Mouse (Mus musculus): Measurements from ENCODE around the gene Gm17660. TPM values are rescaled to one million over a fixed set of nuclear protein-coding genes. Genes with fewer than 3 reads are reported as not detected.

The Gm17660 gene
- polyA plus RNA-seq, 1 experiment from 2014 or later = not detected

DNA sequence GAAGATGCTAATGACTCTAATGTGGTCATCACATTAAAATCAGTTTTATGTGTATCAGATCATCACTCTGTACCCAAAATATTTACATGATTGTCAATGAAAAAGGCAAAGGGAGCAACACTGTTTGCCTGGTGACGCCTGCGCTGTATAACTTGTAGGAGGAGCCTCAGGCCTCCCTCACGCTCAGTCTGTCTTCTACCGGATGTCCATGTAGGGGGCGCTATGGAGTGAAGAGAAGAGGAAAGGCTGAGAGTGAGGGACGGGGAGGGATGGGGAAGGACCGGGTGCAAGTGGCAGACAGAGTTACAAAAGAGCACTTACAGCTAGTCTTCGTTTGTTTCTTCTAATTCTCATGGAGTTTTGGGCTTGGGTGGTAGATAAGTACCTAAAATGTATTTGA is 24.5 kb downstream of the Gm17660 start:
- Histone ChIP-seq H3K27me3 (no peaks in the 10 kb centered on the region), H3K27ac (replicated peaks) (no peak overlapping the region), H3K4me1 (peaks cover 4% of the 10 kb centered on the region; the same call in 1 of the 2 replicates), H3K4me2 (replicated peaks) (no peak overlapping the region), H3K36me3 (peaks cover 27% of the 10 kb centered on the region), H3K9ac (replicated peaks) (no peak overlapping the region), H3K9me3 (no peaks in the 10 kb centered on the region), H3K4me3 (no peak overlapping the region)
- no peak for ATAC-seq (ENCODE audit: low FRiP score, low read depth)
- WGBS = 56% methylated on average over 8 of the region's 8 CpGs

DNA sequence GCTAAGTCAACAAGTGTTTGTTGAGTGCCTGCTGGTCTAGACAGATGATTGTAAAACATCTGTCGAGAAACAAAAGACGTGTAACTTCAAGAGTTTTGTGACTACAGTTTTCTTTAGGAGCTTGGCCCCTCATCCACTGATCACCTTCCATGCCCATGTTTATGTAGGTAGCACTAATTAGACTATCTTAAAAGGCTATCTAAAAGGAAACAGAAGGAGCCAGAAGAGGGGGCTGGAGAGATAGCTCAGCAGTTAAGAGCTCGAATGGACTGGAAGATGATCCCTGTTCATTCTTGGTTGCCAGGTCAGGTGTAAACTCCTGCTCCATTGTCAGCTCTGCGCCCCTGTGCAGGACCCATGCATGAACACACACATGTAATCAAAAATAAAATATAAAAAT is 29.3 kb downstream of the Gm17660 start:
- Histone ChIP-seq H3K9ac (replicated peaks) (no peak overlapping the region), H3K27ac (replicated peaks) (no peak overlapping the region), H3K4me2 (replicated peaks) (peak overlapping the region; percentile 68), H3K4me3 (peak overlapping the region; percentile 83; the same call in 1 of the 2 replicates), H3K36me3 (peaks cover 22% of the 10 kb centered on the region), H3K4me1 (peaks cover 10% of the 10 kb centered on the region), H3K27me3 (0 out of 2 replicates have a peak, but pooled peaks cover 3% of the 10 kb centered on the region), H3K9me3 (no peaks in the 10 kb centered on the region)
- WGBS = 56% methylated on average over 4 of the region's 4 CpGs
- no peak for ATAC-seq (ENCODE audit: low FRiP score, low read depth)

DNA sequence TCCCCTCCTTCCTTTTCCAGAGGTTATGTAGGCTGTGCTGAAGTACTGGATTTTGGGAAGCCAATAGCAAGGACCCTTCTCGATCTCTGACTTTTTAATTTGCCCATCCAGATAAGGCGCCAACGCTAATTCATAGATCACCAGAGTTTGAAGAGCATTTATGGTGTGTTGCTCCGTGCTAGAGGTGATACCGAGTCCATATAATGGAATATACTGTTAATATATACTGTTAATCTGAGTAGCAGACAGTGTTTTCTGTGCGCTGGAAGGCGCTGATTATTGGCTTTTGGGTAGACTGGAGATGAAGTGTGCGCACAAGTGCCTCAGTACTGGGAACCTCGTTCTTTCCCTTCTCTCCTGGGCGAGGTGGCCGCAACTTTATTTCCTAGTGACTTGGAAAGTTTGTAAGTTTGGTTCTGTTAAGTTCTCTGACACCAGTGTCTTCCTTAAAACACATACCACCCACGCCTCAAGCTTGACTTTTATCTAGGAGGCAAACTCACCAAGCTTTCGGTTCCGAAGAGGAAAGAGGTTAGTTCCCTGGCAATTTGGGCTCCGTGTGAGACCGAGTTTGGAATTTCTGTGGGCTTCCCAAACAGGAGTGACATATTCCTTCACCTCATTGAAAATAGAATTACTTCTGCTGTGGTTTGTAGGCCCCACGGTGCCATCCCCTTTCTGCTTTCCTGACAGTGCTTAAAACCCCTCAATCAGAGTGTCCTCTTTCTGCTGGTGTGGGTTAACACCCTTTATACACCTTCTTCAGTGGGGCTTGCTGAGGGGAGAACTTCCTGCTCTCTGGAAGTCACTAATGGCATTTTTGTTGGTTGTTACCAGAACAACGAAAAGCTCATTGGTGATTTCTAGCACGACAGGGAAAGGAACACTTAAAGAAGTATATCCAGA is 30.0 kb downstream of the Gm17660 start:
- peaks cover 20% of the 10 kb centered on the region for H3K36me3 ChIP-seq
- 14% methylated on average over 19 of the region's 19 CpGs for WGBS
- H3K27ac ChIP-seq (replicated peaks) = peak overlapping the region; percentile 75
- H3K4me2 ChIP-seq (replicated peaks) = peak overlapping the region; percentile 68
- peak overlapping the region; percentile 85 for H3K9ac ChIP-seq (replicated peaks)
- peak overlapping the region; percentile 83 for H3K4me3 ChIP-seq
- H3K27me3 ChIP-seq = 0 out of 2 replicates have a peak, but pooled peaks cover 3% of the 10 kb centered on the region
- no peak; the same call in none of the 2 replicates for ATAC-seq (ENCODE audit: low FRiP score, low read depth)
- no peaks in the 10 kb centered on the region for H3K9me3 ChIP-seq
- peaks cover 10% of the 10 kb centered on the region for H3K4me1 ChIP-seq

DNA sequence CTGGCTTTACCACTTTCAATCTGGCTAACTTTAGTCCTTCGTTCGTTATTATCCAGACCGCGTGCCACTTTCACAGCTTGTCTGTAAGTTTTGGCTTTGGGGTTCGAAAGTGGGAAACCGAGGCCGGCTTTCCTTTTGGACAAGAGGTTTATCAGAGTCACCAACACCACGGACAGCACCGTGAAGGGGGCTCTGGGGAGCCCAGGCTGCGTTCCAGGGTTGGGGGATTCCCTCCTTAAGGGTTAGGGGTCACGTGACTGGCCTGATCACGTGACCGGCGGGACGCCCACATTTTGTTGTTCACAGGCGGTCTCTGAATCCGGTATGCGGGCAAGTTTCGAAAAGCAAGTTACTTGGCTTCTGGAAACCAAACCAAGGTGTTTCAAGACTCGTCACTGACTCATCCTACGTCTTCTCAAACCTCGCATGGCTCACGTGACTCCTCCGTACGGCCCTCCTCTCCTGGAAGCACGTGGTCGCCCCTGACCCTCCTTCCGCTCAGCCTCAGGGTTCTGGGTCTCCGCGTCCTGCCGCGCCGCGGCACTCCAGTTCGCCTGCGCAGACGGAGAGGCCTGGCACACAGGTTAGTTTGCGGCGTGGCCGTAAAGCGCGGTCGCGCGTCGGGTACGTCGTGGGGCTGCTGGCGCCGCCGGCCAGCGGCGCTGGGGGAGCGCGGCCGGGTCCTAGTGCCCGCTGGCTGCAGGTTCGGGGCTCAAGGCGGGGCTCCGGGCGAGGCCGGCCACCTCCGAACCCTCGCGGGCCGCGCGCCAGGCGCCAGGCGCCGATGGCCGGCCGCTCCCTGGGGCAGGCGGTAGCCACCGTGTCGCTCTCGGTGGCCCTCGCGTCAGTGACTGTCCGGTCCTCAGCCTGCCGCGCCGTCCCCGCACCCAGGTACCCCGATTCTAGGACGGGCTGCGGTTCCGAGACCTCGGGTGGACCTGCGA is 30.9 kb downstream of the Gm17660 start, which contains the start of gene Nudt9:
Gene Nudt9 (plus strand): TSS at position 51 of the 944 bp plus-strand sequence.
- 6% methylated on average over 90 of the region's 90 CpGs for whole genome bisulfite sequencing
- Histone ChIP-seq H3K4me3 (peak within 1 kb of the TSS; percentile 83), H3K4me2 (replicated peaks) (peak within 1 kb of the TSS; percentile 68), H3K36me3 (peaks cover 10% of the 10 kb centered on the region), H3K9me3 (no peaks in the 10 kb centered on the region), H3K9ac (replicated peaks) (peak within 1 kb of the TSS; percentile 85), H3K27me3 (0 out of 2 replicates have a peak, but pooled peaks cover 3% of the 10 kb centered on the region), H3K27ac (replicated peaks) (peak within 1 kb of the TSS; percentile 75), H3K4me1 (peaks cover 10% of the 10 kb centered on the region)
- peak; percentile 99 for ATAC-seq (ENCODE audit: low FRiP score, low read depth)

DNA sequence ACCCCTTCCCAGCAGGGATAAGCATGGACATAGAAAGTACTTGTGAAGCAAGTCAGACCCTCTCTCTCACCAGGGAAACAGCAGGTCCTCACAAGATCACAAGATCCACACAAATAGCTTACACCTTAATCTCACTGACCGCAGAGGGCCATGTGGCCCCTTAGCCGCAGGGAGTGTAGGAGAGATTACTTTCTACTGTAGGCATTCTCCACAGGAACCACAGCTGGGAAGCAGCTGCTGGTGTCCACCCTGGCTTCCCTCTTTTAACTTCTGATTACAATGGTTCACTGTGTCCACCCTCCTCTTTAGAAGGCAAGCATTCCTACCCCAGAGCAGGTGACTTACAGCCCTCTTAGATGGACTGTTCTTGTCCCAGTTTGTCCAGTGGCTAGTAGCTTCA is 33.7 kb downstream of the Gm17660 start:
- Histone ChIP-seq H3K4me1 (peaks cover 10% of the 10 kb centered on the region), H3K9ac (replicated peaks) (no peak overlapping the region), H3K9me3 (no peaks in the 10 kb centered on the region), H3K36me3 (no peaks in the 10 kb centered on the region), H3K4me3 (no peak overlapping the region), H3K27me3 (0 out of 2 replicates have a peak, but pooled peaks cover 3% of the 10 kb centered on the region), H3K4me2 (replicated peaks) (no peak overlapping the region), H3K27ac (replicated peaks) (no peak overlapping the region)
- no peak for ATAC-seq (ENCODE audit: low FRiP score, low read depth)
- 45% methylated on average over 2 of the region's 2 CpGs for WGBS

DNA sequence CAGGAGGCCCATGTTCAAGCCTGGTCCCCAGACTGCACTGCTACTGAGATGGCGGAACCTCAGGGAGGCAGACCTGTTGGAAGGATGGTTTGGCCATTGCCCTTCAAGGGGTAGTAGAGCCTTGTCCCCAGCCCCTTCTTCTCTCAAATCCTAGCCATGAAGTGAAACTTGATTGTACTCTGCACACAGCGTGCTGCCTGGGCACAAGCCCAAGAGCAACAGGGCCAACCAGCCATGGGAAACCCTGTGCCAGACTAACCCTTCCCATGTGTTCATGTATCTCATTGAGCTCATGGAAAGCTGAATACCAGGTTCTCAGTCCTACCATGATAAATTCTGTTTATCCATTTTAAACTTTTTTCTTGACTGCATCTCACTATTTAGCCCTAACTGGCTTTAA is 34.5 kb downstream of the Gm17660 start:
- Histone ChIP-seq H3K4me2 (replicated peaks) (no peak overlapping the region), H3K36me3 (no peaks in the 10 kb centered on the region)

DNA sequence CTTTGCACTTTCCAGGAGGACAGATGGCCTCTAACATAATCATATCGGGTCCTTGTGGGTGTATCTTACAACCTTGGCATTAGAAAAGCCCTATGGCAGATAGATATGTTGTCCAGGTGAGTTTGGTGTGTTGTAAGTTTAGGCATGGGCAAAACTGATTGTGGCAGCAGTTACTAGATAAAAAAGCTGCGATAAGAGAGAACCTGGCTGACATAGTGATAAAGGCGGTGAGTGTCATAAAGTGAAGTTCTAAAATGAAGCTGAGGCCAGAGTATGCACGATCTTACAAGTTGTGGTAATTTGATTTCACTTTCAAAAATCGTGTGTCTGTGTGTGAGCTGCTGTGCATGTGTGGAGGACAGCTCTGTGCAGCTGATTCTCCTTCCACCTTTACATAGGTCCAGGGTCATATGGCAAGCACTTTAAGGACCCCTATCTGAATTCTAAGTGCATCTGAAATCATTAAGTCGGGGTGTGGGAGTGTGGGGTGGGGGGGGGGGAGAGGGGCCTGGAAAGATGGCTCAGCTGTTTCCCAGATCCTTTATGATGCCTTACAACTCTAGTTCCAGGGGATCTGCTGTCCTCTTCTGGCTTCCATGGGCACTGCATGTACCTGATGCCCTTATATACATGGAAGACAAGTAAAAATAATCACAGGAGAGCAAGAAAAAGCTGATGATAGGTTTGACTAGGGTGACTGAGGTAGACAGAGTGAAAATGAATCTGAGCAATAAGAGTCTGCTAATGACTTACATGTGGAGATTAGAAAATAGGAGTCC is 38.1 kb downstream of the Gm17660 start:
- WGBS = 70% methylated on average over 6 of the region's 6 CpGs
- Histone ChIP-seq H3K9ac (replicated peaks) (no peak overlapping the region), H3K4me2 (replicated peaks) (no peak overlapping the region), H3K27me3 (no peaks in the 10 kb centered on the region), H3K9me3 (no peaks in the 10 kb centered on the region), H3K27ac (replicated peaks) (no peak overlapping the region), H3K4me1 (no peaks in the 10 kb centered on the region), H3K4me3 (no peak overlapping the region), H3K36me3 (no peaks in the 10 kb centered on the region)
- ATAC-seq (ENCODE audit: low FRiP score, low read depth) = peak; percentile 49; the same call in 1 of the 2 replicates

More for the DNA sequence above, 34.5 kb downstream of the Gm17660 start:
- no peak for ATAC-seq (ENCODE audit: low FRiP score, low read depth)
- Histone ChIP-seq H3K4me1 (peaks cover 5% of the 10 kb centered on the region), H3K4me3 (no peak overlapping the region), H3K27ac (replicated peaks) (no peak overlapping the region), H3K27me3 (0 out of 2 replicates have a peak, but pooled peaks cover 3% of the 10 kb centered on the region), H3K9me3 (no peaks in the 10 kb centered on the region), H3K9ac (replicated peaks) (no peak overlapping the region)
- WGBS = 93% methylated on average over 2 of the region's 2 CpGs

DNA sequence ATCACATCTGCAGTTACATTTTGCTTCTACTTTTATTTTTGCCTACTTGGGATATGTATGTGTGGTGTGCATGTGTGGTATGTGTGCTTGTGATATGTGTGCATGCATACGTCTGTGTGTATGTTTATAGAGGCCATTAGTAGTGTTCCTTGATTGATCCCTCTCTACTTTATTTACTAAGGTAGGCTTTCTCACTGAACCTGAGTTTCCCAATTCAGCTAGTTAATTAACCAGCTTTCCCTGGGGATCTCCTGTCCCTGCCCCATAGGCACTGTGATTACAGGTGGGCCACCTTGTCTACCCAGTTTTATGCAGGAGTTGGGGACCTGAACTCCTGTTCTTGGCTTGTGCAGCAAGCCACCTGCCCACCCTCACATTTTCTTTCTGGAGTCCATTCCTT is 40.7 kb downstream of the Gm17660 start:
- H3K9me3 ChIP-seq = no peaks in the 10 kb centered on the region
- no peaks in the 10 kb centered on the region for H3K4me1 ChIP-seq
- H3K36me3 ChIP-seq = no peaks in the 10 kb centered on the region
- no peak overlapping the region for H3K4me3 ChIP-seq
- 86% methylated on average over 1 of the region's 1 CpGs for WGBS
- ATAC-seq (ENCODE audit: low FRiP score, low read depth) = no peak
- H3K4me2 ChIP-seq (replicated peaks) = no peak overlapping the region
- no peak overlapping the region for H3K27ac ChIP-seq (replicated peaks)
- no peaks in the 10 kb centered on the region for H3K27me3 ChIP-seq
- no peak overlapping the region for H3K9ac ChIP-seq (replicated peaks)

DNA sequence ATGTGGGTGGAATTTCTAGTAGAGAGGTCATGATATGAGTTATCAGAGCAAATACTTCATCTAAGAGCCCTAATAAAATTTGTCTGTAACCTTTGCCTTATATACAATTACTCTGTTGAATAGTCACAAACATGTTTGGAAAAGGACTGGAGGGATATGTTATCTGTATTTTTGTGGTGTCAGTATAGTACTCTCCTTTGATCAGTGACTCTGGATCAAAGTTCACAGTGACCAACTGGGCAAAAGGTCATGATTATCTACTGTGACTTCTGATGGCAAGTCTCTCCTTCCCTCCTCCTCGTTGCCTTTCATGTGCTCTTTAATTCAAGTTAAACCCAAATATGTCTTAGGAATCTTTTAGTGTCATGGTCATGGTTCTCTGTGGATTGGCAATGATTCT is 41.6 kb downstream of the Gm17660 start:
- Histone ChIP-seq H3K27ac (replicated peaks) (no peak overlapping the region), H3K9ac (replicated peaks) (no peak overlapping the region), H3K4me1 (no peaks in the 10 kb centered on the region), H3K36me3 (no peaks in the 10 kb centered on the region), H3K9me3 (no peaks in the 10 kb centered on the region), H3K27me3 (no peaks in the 10 kb centered on the region), H3K4me3 (no peak overlapping the region), H3K4me2 (replicated peaks) (no peak overlapping the region)
- no peak for ATAC-seq (ENCODE audit: low FRiP score, low read depth)
- WGBS = 81% methylated on average over 1 of the region's 1 CpGs

DNA sequence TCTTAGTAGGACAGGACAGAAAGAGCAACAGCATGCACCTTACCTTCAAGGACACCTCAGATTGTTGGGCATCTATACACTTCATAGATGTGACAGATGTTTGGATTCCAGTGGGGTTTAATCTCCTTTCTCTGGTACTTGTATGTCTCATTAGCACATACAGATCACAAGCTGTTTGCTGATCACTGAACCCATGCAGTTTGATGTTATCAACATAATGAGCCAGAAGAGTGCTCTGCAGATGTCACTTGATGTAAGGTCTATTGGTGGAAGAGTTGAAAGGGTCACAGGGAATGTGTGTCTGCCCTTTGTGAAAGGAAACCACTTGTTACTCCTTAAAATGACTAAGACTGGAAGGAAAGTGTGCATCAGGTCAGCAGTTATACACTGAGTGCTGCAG is 42.3 kb downstream of the Gm17660 start:
- H3K27ac ChIP-seq (replicated peaks) = no peak overlapping the region
- H3K9me3 ChIP-seq = no peaks in the 10 kb centered on the region
- no peaks in the 10 kb centered on the region for H3K4me1 ChIP-seq
- H3K4me3 ChIP-seq = no peak overlapping the region
- no peaks in the 10 kb centered on the region for H3K36me3 ChIP-seq
- no peak overlapping the region for H3K9ac ChIP-seq (replicated peaks)
- ATAC-seq (ENCODE audit: low FRiP score, low read depth) = no peak
- no peak overlapping the region for H3K4me2 ChIP-seq (replicated peaks)
- H3K27me3 ChIP-seq = no peaks in the 10 kb centered on the region

DNA sequence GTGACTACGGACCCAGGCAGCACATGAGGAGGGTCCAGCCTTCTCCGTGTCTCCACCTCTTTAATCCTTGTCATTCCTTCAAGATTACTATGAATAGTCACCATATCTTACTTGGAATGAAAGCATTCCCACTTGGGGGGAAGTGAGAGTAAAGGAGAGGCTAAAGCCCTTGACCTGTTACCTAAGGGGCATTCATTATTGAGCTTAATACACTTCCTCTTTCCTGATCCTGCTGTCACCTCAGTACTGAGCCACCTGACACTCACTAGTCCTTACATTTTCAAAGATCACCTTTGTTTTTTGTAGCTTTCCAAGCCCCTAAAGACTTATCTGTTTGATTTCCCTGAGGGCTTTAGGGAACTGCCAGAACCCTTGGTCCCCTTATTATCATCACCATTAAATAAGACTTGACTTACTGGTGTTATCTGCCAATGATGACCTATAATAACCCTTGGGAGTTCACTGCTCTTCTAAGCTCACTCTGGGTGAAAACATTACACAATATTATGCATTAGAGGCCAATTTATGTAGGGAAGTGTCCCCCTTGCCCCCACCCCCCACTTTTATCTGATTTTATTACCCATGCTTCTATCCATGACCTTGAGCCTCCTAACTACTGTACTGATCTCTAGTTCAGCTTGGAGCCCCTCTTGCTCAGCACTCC is 44.8 kb downstream of the Gm17660 start:
- ATAC-seq (ENCODE audit: low FRiP score, low read depth) = no peak
- H3K9me3 ChIP-seq = no peaks in the 10 kb centered on the region
- WGBS = 80% methylated on average over 2 of the region's 2 CpGs
- no peak overlapping the region for H3K4me3 ChIP-seq
- no peak overlapping the region for H3K9ac ChIP-seq (replicated peaks)
- H3K4me2 ChIP-seq (replicated peaks) = no peak overlapping the region
- no peaks in the 10 kb centered on the region for H3K4me1 ChIP-seq
- H3K27me3 ChIP-seq = no peaks in the 10 kb centered on the region
- H3K27ac ChIP-seq (replicated peaks) = no peak overlapping the region
- no peaks in the 10 kb centered on the region for H3K36me3 ChIP-seq
